Mouse (Mus musculus): ENCODE measurements around the gene Il5ra. TPM values are rescaled to one million over a fixed set of nuclear protein-coding genes. Genes with fewer than 3 reads are reported as not detected.

Gene Il5ra
- polyA plus RNA-seq, 1 experiment from 2014 or later: not detected

DNA sequence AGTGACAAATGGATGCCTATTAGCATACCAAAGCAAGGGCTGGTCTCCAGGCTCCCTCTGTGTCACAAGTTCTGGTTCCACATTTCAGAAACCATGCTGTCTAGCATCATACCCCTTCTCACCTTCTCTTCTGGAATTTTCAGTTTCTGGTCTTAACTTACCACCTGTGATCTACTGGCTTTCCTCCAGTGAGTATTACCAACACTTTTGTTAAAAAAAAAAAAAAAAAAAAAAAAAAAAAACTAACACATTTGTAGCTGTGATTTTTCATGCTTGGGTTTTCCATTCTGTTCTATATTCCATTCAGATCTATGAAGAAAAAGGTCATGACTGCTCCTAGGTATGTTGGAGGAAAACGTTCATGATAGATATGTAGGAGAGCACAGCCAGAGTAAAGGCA lies 17.1 kb upstream of the Il5ra start:
- H3K9ac ChIP-seq (replicated peaks): no peak overlapping the region
- peaks cover 12% of the 10 kb centered on the region for H3K27me3 ChIP-seq
- no peak overlapping the region for H3K4me3 ChIP-seq (replicated peaks)
- WGBS: 74% methylated on average over 1 of the region's 1 CpGs
- H3K27ac ChIP-seq: no peak overlapping the region
- no peak overlapping the region for H3K4me2 ChIP-seq
- ATAC-seq (ENCODE audit: insufficient number of reproducible peaks, insufficient read depth, low FRiP score, low TSS enrichment, low read depth): no peak
- H3K36me3 ChIP-seq: no peaks in the 10 kb centered on the region
- peaks cover 12% of the 10 kb centered on the region for H3K4me1 ChIP-seq (replicated peaks)
- no peaks in the 10 kb centered on the region for H3K9me3 ChIP-seq

DNA sequence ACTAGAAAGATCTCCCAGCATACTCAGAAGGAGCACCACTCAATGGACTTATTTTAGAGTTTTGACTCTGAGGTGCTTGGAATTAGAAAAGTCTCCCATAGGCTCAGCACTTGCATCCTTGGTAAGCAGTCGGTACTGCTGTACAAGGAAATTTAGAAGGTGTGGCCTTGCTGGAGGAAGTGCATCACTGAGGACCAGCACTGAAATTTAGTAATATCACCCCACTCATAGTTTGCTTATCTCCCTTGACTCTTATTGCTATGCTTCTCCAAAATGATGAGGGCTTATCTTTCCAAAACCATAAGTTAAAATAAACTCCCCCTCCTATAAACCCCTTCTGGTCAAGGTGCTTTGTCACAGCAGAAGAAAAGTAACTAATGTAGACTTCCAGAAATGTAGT lies 12.6 kb upstream of the Il5ra start:
- no peak for ATAC-seq (ENCODE audit: insufficient number of reproducible peaks, insufficient read depth, low FRiP score, low TSS enrichment, low read depth)
- no peak overlapping the region for H3K4me3 ChIP-seq (replicated peaks)
- H3K4me2 ChIP-seq: no peak overlapping the region
- H3K27ac ChIP-seq: no peak overlapping the region
- peaks cover 23% of the 10 kb centered on the region for H3K27me3 ChIP-seq
- no peaks in the 10 kb centered on the region for H3K9me3 ChIP-seq
- no peak overlapping the region for H3K9ac ChIP-seq (replicated peaks)
- H3K4me1 ChIP-seq (replicated peaks): no peaks in the 10 kb centered on the region
- WGBS: 79% methylated on average over 1 of the region's 1 CpGs
- no peaks in the 10 kb centered on the region for H3K36me3 ChIP-seq

DNA sequence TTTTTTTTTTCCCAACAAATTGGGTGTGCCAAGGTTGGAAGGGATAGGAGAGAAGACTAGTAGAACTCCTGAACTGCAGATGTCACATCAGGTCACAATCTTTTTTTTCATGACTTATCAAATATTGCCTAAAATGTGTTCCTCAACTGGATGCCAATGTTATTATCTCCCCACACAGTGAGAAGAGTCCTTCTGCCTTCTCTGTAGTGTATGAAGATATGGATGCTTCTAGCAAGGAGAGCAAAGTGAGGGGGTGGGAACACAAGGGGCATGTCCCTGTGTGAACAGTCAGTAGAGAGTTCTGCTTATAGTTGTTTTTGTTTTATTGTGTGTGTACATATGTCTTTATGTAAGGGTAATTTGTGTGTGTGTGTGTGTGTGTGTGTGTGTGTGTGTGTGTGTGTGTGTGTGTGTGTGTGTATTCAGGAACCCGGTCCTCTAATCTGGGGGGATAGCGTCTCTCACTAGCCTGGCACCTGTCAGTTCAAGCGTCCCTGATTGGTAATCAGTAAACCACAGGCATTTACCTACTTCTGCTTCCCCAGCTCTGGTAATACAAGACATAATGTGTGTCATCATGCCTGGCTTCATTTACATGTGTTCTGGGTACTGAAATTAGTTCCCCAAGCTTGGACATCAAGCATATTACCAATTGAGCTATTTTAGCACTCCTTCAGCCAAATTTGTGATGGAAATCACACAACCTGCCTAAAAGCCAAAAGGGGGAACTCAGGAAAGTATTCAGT lies 11.8 kb upstream of the Il5ra start:
- no peaks in the 10 kb centered on the region for H3K36me3 ChIP-seq

DNA sequence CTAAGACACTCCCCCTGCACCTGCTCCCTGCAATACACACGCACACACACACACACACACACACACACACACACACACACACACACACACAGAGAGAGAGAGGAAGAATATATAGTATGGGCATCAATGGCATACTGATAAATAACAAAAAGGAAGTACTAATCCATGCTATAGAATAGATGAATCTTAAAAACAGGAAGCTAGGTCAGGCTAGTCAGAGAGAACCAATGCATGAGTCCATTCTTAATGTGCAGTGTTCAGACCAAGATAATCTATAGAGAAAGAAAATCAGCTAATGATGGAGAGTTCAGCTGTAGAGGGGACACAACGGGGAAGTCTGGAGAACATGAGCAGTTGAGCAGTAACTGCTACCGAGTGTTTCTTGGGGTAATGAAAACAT lies 9.5 kb upstream of the Il5ra start:
- no peak overlapping the region for H3K9ac ChIP-seq (replicated peaks)
- H3K4me2 ChIP-seq: no peak overlapping the region
- no peaks in the 10 kb centered on the region for H3K36me3 ChIP-seq
- H3K27ac ChIP-seq: no peak overlapping the region
- H3K27me3 ChIP-seq: peaks cover 23% of the 10 kb centered on the region
- no peak for ATAC-seq (ENCODE audit: insufficient number of reproducible peaks, insufficient read depth, low FRiP score, low TSS enrichment, low read depth)
- no peak overlapping the region for H3K4me3 ChIP-seq (replicated peaks)
- H3K9me3 ChIP-seq: no peaks in the 10 kb centered on the region
- no peaks in the 10 kb centered on the region for H3K4me1 ChIP-seq (replicated peaks)
- 75% methylated on average over 3 of the region's 3 CpGs for WGBS

More for the DNA sequence above, 11.8 kb upstream of the Il5ra start:
- no peaks in the 10 kb centered on the region for H3K4me1 ChIP-seq (replicated peaks)
- WGBS: 83% methylated on average over 2 of the region's 3 CpGs
- H3K27ac ChIP-seq: no peak overlapping the region
- no peak overlapping the region for H3K4me2 ChIP-seq
- ATAC-seq (ENCODE audit: insufficient number of reproducible peaks, insufficient read depth, low FRiP score, low TSS enrichment, low read depth): no peak
- H3K9me3 ChIP-seq: no peaks in the 10 kb centered on the region
- no peak overlapping the region for H3K4me3 ChIP-seq (replicated peaks)
- no peak overlapping the region for H3K9ac ChIP-seq (replicated peaks)
- peaks cover 23% of the 10 kb centered on the region for H3K27me3 ChIP-seq

DNA sequence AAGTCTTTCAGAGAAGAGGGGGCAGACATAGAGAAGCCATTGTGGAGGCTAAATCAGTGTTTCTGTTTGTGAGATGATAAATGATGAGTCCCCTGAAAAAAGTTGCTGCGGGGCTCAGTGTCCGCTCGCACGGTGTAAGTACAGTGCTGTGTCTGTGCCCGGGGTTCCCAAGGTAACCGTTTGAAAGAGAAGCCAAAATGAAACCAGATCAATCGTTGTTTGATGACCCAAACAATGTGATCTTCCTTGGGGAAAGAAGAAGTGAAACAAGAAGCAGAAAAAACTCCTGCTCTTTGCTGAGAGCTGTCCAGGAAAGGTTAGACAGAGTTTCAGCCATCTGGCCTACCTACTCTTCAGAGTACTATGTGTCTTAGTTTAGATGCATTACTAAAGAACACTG lies 1.5 kb upstream of the Il5ra start:
- Histone ChIP-seq H3K4me2 (no peak overlapping the region), H3K4me1 (replicated peaks) (no peaks in the 10 kb centered on the region), H3K27me3 (peaks cover 10% of the 10 kb centered on the region; the same call in 1 of the 2 replicates), H3K9me3 (no peaks in the 10 kb centered on the region), H3K36me3 (no peaks in the 10 kb centered on the region), H3K27ac (no peak overlapping the region), H3K4me3 (replicated peaks) (no peak overlapping the region), H3K9ac (replicated peaks) (no peak overlapping the region)
- no peak for ATAC-seq (ENCODE audit: insufficient number of reproducible peaks, insufficient read depth, low FRiP score, low TSS enrichment, low read depth)
- 86% methylated on average over 7 of the region's 7 CpGs for WGBS

DNA sequence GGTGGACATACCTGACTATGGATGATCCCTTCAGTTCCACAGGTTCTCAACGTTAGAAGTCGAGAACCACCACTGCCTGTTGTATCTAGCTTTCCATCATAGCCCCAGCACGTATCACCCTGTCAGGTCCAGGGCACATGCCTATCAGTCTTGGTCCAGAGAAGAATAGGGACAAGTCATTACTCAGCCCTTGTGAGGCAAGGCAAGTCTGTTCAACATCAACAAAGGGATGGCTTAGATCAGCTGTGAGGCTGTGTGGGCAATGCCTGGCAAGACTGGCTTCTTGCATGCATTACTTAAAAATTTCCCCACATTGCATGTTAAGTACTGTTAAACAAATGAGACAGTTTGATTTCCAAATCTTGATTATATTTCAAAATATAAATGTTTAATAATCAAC lies 1.0 kb downstream of the Il5ra start:
- Histone ChIP-seq H3K27ac (no peak overlapping the region), H3K4me3 (replicated peaks) (no peak overlapping the region), H3K4me1 (replicated peaks) (no peaks in the 10 kb centered on the region), H3K4me2 (no peak overlapping the region), H3K27me3 (peaks cover 10% of the 10 kb centered on the region; the same call in 1 of the 2 replicates), H3K9ac (replicated peaks) (no peak overlapping the region), H3K36me3 (no peaks in the 10 kb centered on the region), H3K9me3 (no peaks in the 10 kb centered on the region)
- no peak for ATAC-seq (ENCODE audit: insufficient number of reproducible peaks, insufficient read depth, low FRiP score, low TSS enrichment, low read depth)
- WGBS: 87% methylated on average over 3 of the region's 3 CpGs

DNA sequence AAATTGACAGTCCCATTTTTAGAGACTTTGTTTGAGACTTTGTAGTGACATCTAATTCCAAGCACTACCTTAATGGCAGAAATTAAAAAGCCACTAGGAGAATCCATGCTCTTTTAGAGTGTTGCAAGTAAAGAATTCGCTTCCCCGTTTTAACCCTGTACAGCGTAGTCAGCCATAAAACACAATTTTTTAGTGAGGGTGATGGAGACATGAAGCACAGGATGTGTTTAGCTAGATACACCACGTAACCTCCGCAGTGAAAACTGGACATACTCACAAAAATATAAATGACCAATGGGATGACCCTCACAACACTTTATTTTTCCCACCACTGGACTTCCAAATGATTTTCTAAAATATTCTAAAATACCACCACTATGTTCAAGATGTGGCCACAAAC lies 1.6 kb downstream of the Il5ra start:
- 83% methylated on average over 5 of the region's 5 CpGs for WGBS
- H3K27me3 ChIP-seq: peaks cover 10% of the 10 kb centered on the region; the same call in 1 of the 2 replicates
- H3K4me2 ChIP-seq: no peak overlapping the region
- ATAC-seq (ENCODE audit: insufficient number of reproducible peaks, insufficient read depth, low FRiP score, low TSS enrichment, low read depth): no peak
- H3K9ac ChIP-seq (replicated peaks): no peak overlapping the region
- H3K4me3 ChIP-seq (replicated peaks): no peak overlapping the region
- no peak overlapping the region for H3K27ac ChIP-seq
- H3K4me1 ChIP-seq (replicated peaks): no peaks in the 10 kb centered on the region
- H3K9me3 ChIP-seq: no peaks in the 10 kb centered on the region
- no peaks in the 10 kb centered on the region for H3K36me3 ChIP-seq

DNA sequence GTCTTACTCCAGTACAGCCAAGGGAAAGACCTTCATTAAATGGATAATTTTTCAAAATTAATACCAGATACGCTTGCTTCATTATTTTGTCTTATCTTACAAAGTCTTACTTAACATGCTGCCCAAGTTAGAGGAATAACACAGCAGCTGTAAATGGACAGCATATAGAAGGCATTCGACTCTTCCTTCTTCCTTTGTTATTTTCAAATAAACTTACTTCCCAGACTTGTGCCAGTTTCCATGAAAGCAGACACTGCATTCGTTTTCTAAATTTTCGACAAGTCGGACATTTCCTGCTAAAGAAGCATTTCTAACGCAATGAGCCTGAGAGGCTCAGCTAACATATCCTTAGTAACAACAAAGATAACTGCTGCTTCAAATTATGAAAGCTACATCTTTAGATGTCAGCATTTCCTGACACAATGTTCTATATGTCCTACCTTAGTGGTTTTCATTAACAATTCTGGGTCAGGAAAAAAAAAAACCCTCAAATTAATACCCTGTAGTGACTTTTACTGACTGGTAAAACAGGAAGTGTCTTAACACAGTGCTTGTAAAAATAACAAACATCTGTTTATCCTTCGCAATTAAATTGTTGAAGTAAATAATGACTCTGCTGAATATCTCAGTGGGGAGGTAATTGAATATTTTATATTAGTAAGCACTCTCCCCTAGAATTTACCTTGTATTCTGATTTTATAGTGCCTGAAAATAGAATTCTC lies 3.0 kb downstream of the Il5ra start:
- no peak overlapping the region for H3K9ac ChIP-seq (replicated peaks)
- no peaks in the 10 kb centered on the region for H3K36me3 ChIP-seq
- H3K4me2 ChIP-seq: no peak overlapping the region
- no peak overlapping the region for H3K27ac ChIP-seq
- no peak for ATAC-seq (ENCODE audit: insufficient number of reproducible peaks, insufficient read depth, low FRiP score, low TSS enrichment, low read depth)
- H3K27me3 ChIP-seq: peaks cover 10% of the 10 kb centered on the region; the same call in 1 of the 2 replicates
- no peaks in the 10 kb centered on the region for H3K9me3 ChIP-seq
- 42% methylated on average over 7 of the region's 7 CpGs for WGBS
- H3K4me1 ChIP-seq (replicated peaks): no peaks in the 10 kb centered on the region
- H3K4me3 ChIP-seq (replicated peaks): no peak overlapping the region

DNA sequence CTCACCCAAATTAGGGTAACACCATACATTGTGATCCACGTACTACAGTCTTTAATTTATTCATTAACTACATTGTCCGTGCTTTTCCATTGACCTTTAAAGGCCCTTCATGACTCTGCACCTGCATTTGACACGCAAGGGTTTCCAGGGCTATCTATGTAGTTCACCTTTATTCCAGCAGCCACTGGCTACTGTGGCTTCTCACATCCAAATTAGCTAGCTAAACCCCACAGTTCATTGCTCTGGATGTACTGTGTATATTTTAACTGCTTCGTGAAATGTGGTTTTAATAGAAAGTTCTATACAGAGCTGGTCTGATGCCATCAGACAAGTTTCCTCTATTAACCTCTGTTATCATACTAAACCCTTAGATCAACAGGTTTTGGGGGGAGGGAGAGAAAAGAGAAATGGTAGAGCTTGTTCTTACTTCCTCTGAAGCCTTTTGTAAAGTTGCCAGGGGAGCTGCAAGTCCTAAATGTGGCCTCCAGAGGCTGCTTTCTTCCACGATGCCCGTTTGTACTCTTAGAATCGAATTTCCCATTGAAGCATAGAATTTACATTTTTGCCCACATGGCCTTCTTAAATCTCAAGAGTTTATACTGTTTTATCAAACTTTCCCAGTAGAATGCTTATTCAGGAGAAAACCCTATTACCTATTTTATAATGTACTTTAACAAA lies 5.1 kb downstream of the Il5ra start:
- ATAC-seq (ENCODE audit: insufficient number of reproducible peaks, insufficient read depth, low FRiP score, low TSS enrichment, low read depth): no peak
- Histone ChIP-seq H3K9me3 (no peaks in the 10 kb centered on the region), H3K4me2 (no peak overlapping the region), H3K4me1 (replicated peaks) (no peaks in the 10 kb centered on the region), H3K27ac (no peak overlapping the region), H3K4me3 (replicated peaks) (no peak overlapping the region), H3K27me3 (peaks cover 3% of the 10 kb centered on the region; the same call in 1 of the 2 replicates), H3K36me3 (no peaks in the 10 kb centered on the region), H3K9ac (replicated peaks) (no peak overlapping the region)
- WGBS: 71% methylated on average over 7 of the region's 7 CpGs

DNA sequence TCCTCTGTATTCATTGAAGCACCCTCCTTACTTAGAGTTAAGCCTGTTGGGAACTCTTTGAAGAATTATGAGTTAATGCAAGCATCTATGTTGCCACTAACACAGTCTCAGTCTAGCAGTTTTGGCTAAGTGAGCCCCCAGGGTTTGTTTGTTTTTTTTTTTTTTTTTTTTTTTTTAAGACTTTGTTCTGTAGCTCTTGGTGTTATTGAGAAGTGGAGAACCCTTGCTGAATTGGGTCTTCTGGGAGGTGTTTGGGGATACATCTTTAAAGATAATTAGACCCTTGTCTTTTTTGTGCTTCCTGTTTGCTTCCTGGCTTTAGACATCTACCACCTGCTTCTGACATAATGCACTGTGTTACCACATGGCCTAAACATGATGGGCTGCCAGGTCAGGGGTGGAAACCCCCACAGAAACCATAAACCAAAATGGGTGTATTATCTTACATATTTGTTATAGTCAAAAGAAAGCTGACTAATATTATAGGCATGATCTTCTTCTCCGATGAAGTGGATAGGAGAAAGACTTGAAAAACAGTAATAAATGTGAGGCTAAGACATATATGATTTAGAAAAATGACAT lies 8.5 kb downstream of the Il5ra start:
- 98% methylated on average over 1 of the region's 1 CpGs for whole genome bisulfite sequencing
- Histone ChIP-seq H3K36me3 (no peaks in the 10 kb centered on the region), H3K27me3 (no peaks in the 10 kb centered on the region), H3K9me3 (no peaks in the 10 kb centered on the region), H3K4me1 (replicated peaks) (no peaks in the 10 kb centered on the region), H3K4me3 (replicated peaks) (no peak overlapping the region), H3K4me2 (no peak overlapping the region), H3K9ac (replicated peaks) (no peak overlapping the region), H3K27ac (no peak overlapping the region)
- no peak for ATAC-seq (ENCODE audit: insufficient number of reproducible peaks, insufficient read depth, low FRiP score, low TSS enrichment, low read depth)

DNA sequence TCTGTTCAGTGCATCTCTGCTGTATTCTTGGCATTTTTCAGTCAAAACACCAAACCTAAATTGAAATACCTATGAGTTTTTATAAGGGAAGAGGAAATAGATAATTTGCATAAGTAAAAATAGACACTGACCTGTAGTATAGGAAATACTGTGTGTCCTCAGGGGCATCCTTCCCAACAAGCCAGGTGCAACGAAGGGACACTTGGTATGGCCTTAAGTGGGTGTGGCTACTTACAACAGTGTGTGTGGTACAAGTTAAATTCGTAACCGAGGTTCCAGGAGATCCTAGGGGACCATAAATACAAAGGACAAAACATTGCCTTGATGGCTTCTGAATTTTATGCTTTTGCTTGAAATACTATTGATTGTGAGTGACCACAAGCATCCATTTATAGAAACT lies 10.6 kb downstream of the Il5ra start:
- H3K27me3 ChIP-seq: no peaks in the 10 kb centered on the region
- no peak overlapping the region for H3K4me3 ChIP-seq (replicated peaks)
- H3K9ac ChIP-seq (replicated peaks): no peak overlapping the region
- no peak for ATAC-seq (ENCODE audit: insufficient number of reproducible peaks, insufficient read depth, low FRiP score, low TSS enrichment, low read depth)
- no peak overlapping the region for H3K4me2 ChIP-seq
- H3K36me3 ChIP-seq: no peaks in the 10 kb centered on the region
- no peaks in the 10 kb centered on the region for H3K4me1 ChIP-seq (replicated peaks)
- H3K9me3 ChIP-seq: no peaks in the 10 kb centered on the region
- no peak overlapping the region for H3K27ac ChIP-seq
- WGBS: 70% methylated on average over 3 of the region's 3 CpGs

Data from limb, embryonic 12.5 days (tissue).